In genomic region chr1:92051489-92052062, GRCm38 (mm10) we compare ENCODE assay signal across 11 mouse cellular contexts.
DNase-seq lines count a peak whose midpoint lies in the region; ATAC-seq and TF ChIP-seq lines count a peak whose summit lies in the region.
"Had no signal": no experiment of that assay in that cellular context is flagged by ENCODE, and none has a peak within 500 bp of the region (broad histone marks: within the 10 kb centered on the region; RNA-seq: fewer than 3 reads in every experiment).

No protein-coding gene starts in this region.

- peak; percentile 26 for TF ChIP-seq CTCF in heart, postnatal 0 days (IDR thresholded peaks at IDR 0.05; ENCODE audit: low read depth)
- 0 out of 2 replicates have a peak, but pooled peaks have one; percentile 19 for TF ChIP-seq CTCF in liver, embryonic 14.5 days (IDR thresholded peaks at IDR 0.05; ENCODE audit: low read depth)

- 90% methylated on average over 4 of the region's 4 CpGs for WGBS in heart, postnatal 0 days
- WGBS in liver, embryonic 14.5 days (ENCODE audit: insufficient replicate concordance), result 71% methylated on average over 4 of the region's 4 CpGs

- no peaks in the 10 kb centered on the region for H3K36me3 ChIP-seq in heart, postnatal 0 days (replicated peaks; ENCODE audit: control insufficient read depth, insufficient read depth, low read length)
- H3K36me3 ChIP-seq in liver, embryonic 14.5 days (replicated peaks; ENCODE audit: control insufficient read depth, insufficient read depth, low read depth), result no peaks in the 10 kb centered on the region

- DNase-seq in heart, postnatal 0 days (ENCODE audit: low spot score), result no peak
- no peak for DNase-seq in heart, postnatal 10 days
- peak; percentile 50 for DNase-seq in CD4-positive, CD25-positive, alpha-beta regulatory T cell, adult 2 months (ENCODE audit: low read depth, low spot score)
- DNase-seq in liver, embryonic 14.5 days (ENCODE audit: low read depth in 3 of 3, low spot score in 3 of 3), result no peak
- DNase-seq in lung, postnatal 36 days, result peak; percentile 81
- no peak for DNase-seq in ovary, postnatal 14 days (ENCODE audit: low spot score)
- DNase-seq in heart, adult 9 months (ENCODE audit: low spot score in 2 of 2), result no peak
- no peak for DNase-seq in kidney, adult 9 months
- DNase-seq: adrenal gland, postnatal 10 days; heart, postnatal 4 days had no signal

- ATAC-seq in heart, postnatal 0 days (ENCODE audit: insufficient read depth, low read depth), result no peak
- ATAC-seq in liver, embryonic 14.5 days (ENCODE audit: insufficient read depth), result no peak
- ATAC-seq: forebrain, embryonic 13.5 days had no signal

- H3K9me3 ChIP-seq in heart, postnatal 0 days (replicated peaks; ENCODE audit: control insufficient read depth, low read length), result no peaks in the 10 kb centered on the region
- no peaks in the 10 kb centered on the region for H3K9me3 ChIP-seq in liver, embryonic 14.5 days (ENCODE audit: control insufficient read depth, low read length)
- H3K9me3 ChIP-seq: forebrain, embryonic 13.5 days had no signal

- H3K9ac ChIP-seq in heart, postnatal 0 days (replicated peaks; ENCODE audit: low read depth, low read length), result no peak overlapping the region
- H3K9ac ChIP-seq in liver, embryonic 14.5 days (replicated peaks), result no peak overlapping the region
- H3K9ac ChIP-seq: forebrain, embryonic 13.5 days had no signal

- H3K27ac ChIP-seq in heart, postnatal 0 days (ENCODE audit: low read depth), result no peak overlapping the region
- H3K27ac ChIP-seq in liver, embryonic 14.5 days, result no peak overlapping the region
- H3K27ac ChIP-seq: forebrain, embryonic 13.5 days had no signal

- H3K4me3 ChIP-seq in heart, postnatal 0 days (ENCODE audit: low read depth, low read length), result no peak overlapping the region
- H3K4me3 ChIP-seq in liver, embryonic 14.5 days (ENCODE audit: insufficient read depth in 1 of 2, low read depth in 2 of 2, low read length in 2 of 2), result no peak overlapping the region
- H3K4me3 ChIP-seq: forebrain, embryonic 13.5 days had no signal

- no peak overlapping the region for H3K4me2 ChIP-seq in heart, postnatal 0 days (ENCODE audit: low read depth, low read length)
- H3K4me2 ChIP-seq in liver, embryonic 14.5 days (ENCODE audit: low read depth), result no peak overlapping the region
- H3K4me2 ChIP-seq: forebrain, embryonic 13.5 days had no signal

- peaks cover 33% of the 10 kb centered on the region for H3K4me1 ChIP-seq in heart, postnatal 0 days (ENCODE audit: control insufficient read depth, insufficient read depth)
- H3K4me1 ChIP-seq in liver, embryonic 14.5 days (replicated peaks; ENCODE audit: control insufficient read depth in 2 of 2, insufficient read depth in 2 of 2, low read length in 1 of 2), result peaks cover 0 to 12% of the 10 kb centered on the region in 2 experiments; a peak in 2 of 4 replicates

- intact Hi-C loops in heart, postnatal 10 days (cut with DNase I), result no loop called here

- TF ChIP-seq EP300 in heart, postnatal 0 days (IDR thresholded peaks at IDR 0.05; ENCODE audit: low read depth), result no peak
- TF ChIP-seq EP300 in liver, embryonic 14.5 days (IDR thresholded peaks at IDR 0.05; ENCODE audit: low read depth), result no peak

- H3K27me3 ChIP-seq in heart, postnatal 0 days (ENCODE audit: control insufficient read depth, insufficient read depth, low read length), result no peaks in the 10 kb centered on the region
- H3K27me3 ChIP-seq in liver, embryonic 14.5 days (ENCODE audit: control insufficient read depth, insufficient read depth, low read length), result no peaks in the 10 kb centered on the region
- H3K27me3 ChIP-seq: forebrain, embryonic 13.5 days had no signal

Comparison
In these comparisons a context has a peak if more than half of its experiments do, and no peak if none do; other contexts are left out.
1. DNase-seq: peak in CD4-positive, CD25-positive, alpha-beta regulatory T cell, adult 2 months (single experiment) and lung, postnatal 36 days (single experiment); none in heart, postnatal 0 days (single experiment), heart, postnatal 10 days (0 of 2), liver, embryonic 14.5 days (0 of 3), ovary, postnatal 14 days (single experiment), heart, adult 9 months (0 of 2) and kidney, adult 9 months (single experiment).